Mouse (Mus musculus): ENCODE measurements around the gene Il1rl2.
"Not testable (repeated sequence)": the region's sequence is repeated elsewhere in the genome, so short reads cannot be mapped to it uniquely, and the experiment has no call there.

The Il1rl2 gene

GRCm38 (mm10) chr1:40324457-40324856 is at the start of gene Il1rl2:
TSS of gene Il1rl2 (plus strand) at chr1:40324610.
- DNase-seq (ENCODE audit: low spot score): peak; percentile 13

DNA sequence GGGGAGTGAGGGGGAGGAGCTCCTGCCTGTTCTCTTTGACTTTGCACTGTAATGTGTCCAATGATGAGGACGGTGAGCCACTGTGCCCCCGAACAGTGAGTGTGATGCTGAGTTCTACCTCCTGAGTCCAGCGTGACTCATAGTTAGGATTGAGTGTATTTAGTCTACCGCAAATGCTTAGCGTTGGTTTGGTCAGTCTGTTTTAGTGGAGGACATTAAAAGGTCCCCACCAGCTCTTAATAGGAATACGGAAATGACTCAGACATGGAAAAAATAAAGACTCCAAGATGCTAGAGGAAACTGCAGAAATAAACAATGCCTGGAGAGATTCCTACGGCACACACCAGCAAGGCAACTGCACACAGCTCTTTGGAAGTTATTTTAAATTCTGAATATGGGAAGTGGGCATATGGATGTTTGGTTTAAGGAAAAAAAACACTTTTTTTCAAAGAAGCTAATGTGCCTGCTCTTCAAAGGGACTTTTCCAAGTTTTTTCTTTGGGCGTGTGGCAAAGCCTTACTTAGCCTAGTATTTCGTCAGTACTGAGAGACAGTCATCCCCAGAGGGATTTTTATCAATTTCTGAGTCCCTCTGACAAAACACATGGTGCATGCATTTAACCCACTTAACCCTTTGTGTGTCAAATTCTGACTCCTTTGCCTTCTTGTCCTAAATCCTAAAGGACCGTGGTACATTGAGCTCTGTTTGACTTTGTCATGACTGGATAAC is 49.0 kb upstream of the Il1rl2 start:
- no peak for DNase-seq (ENCODE audit: low spot score)

- DNase-seq (ENCODE audit: low spot score): no peak
Observed at GRCm38 (mm10) chr1:40277944-40278343, 46.5 kb upstream of the Il1rl2 start.

- no peak for DNase-seq (ENCODE audit: low spot score)
Observed at GRCm38 (mm10) chr1:40278720-40279119, 45.7 kb upstream of the Il1rl2 start.

GRCm38 (mm10) chr1:40279182-40279743 is 45.1 kb upstream of the Il1rl2 start:
- no peak for DNase-seq (ENCODE audit: low spot score)

DNA sequence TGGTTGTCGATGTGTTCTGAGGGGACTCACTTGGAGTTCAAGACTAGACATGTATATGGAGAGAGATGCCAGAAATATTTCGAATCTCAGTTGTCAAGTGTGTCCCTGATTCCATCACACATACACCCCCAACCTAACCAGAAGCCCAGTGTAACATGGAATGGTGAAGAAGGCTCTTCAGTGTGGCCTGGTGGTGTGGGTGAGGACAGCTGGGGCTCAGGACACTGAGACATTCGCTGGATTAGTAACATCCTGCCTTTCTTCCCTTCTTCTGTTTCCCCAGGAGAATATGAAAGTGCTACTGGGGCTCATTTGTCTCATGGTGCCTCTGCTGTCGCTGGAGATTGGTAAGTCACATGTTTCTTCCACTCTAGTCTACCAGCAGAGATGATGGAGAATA is 42.5 kb upstream of the Il1rl2 start:
- DNase-seq (ENCODE audit: low spot score): no peak

- no peak for DNase-seq (ENCODE audit: low spot score)
Observed at GRCm38 (mm10) chr1:40282394-40282793, 42.0 kb upstream of the Il1rl2 start.

GRCm38 (mm10) chr1:40283995-40284394 is 40.4 kb upstream of the Il1rl2 start:
- no peak for DNase-seq (ENCODE audit: low spot score)

DNA sequence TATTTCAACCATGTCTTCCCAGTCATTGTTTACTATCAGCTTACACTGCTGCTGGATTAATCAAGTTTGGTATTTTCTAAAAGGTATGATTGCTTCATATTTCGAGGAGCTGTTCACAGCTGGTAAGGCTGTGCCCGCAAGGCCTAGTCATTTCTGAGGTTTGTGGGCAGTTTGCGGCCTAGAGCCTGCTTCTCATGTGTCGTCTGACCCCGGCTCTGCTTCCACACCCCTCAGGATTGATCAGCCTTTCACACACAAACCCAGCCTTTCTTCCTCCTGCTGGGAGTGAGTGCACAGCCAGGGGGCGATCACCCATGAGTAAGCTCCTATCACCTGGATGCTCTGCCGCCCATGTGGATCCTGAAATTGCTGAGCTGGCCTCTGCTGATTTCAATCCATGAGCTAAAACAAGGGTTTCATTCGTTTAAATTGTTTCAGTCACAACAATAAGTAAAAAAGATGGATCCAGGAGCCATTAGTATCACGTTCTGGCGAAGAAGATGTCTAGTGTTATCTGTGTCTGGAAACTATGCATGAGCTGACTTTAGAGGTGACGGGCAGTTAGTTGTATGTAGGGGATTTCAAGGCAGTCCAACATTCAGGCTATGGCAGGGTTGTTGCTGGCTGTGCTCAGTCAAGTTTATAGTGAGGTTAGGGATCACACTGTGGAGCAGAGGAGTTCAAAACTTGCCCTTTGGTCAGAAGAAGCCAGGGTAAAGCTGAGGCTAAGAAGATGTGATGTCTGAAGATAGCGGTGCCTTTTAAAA is 33.7 kb upstream of the Il1rl2 start:
- DNase-seq (ENCODE audit: low spot score): no peak

DNA sequence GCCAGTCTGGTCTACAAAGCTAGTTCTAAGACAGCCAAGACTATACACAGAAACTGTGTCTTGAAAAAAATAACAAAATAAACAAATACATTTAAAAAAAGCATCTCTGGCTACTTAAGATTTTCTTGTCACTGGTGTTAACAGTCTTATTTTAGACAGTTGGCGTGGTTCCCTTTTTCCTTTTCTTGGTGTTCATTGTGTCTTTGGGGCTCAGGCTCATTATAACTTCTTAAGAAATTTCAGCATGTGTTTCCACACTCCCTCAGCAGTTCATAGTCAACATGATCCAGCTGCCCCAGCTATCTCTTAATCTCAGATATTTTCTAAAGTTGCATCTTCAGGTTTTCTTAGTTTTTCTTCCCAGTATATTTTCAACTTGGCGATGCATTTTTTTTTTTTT is 32.2 kb upstream of the Il1rl2 start:
- no peak for DNase-seq (ENCODE audit: low spot score)

DNA sequence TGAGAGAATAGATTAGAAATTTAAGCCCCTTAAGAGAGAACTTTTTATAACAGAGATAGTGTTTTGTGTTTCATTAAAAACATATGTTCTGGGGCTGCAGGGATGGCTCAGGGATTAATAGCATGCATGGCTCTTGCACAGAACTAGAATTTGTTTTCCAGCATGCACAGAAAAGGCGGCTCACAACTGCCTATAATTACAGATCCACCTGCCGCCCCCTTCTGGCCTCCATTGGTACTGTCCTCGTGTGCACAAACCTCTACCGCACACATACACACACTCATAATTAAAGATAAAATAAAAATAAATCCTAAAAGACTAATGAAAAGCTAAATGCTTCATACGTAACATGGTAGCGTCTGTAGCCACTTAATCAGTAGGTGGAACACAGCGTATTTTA is 30.5 kb upstream of the Il1rl2 start:
- DNase-seq (ENCODE audit: low spot score): no peak

DNA sequence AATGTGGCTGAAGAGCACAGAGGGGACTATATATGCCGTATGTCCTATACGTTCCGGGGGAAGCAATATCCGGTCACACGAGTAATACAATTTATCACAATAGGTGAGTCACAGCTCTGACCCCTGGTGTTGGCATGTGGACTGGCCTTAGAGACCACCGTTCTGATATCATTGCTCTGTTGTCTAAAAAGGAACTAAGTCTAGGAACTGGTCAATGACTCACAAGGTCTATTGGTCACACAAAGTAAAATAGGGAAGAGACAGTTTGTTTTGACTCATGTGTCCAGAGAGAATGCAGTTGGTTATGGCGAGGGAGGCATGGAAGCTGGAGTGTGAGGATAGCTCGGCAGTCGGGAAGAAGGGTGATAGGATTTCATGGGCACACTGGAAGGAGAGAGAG is 29.6 kb upstream of the Il1rl2 start:
- DNase-seq (ENCODE audit: low spot score): no peak

- no peak for DNase-seq (ENCODE audit: low spot score)
Observed at GRCm38 (mm10) chr1:40298053-40298452, 26.4 kb upstream of the Il1rl2 start.

DNA sequence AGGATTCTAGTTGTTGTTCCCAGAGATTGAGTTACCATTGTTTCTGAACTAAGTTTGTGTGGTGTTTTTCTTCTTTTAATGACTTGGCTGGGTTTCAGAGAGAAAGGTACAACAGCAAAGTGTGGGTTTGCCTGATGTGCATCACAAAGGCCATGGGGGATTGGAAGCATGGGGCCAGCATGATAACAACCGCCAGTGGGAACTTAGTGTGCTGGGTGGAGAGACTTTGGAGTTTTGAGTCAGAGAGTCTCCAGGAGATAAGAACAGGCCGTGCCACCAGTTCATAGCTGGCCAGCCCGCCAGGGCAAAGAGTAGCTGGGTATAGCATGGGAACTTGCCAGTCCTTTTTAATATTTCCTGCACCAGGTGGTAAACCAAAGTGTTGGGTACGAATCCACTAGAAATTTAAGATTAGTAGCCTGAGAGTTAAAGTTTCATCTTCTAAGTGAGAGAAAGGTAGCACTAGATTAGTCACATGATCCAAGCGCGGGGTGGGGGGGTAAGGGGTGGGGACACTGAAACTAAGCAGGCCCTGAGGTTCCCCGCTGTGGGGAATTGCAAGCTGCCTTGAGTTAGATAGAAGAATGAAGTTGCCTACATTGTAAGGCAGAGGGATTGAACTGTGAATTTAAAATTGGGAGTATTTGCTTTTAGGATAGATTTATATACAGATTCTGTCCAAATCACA is 21.1 kb upstream of the Il1rl2 start:
- no peak for DNase-seq (ENCODE audit: low spot score)

GRCm38 (mm10) chr1:40304321-40304720 is 20.1 kb upstream of the Il1rl2 start:
- not testable (repeated sequence) for DNase-seq (ENCODE audit: low spot score)

- no peak for DNase-seq (ENCODE audit: low spot score)
Observed at GRCm38 (mm10) chr1:40306111-40306510, 18.3 kb upstream of the Il1rl2 start.

DNA sequence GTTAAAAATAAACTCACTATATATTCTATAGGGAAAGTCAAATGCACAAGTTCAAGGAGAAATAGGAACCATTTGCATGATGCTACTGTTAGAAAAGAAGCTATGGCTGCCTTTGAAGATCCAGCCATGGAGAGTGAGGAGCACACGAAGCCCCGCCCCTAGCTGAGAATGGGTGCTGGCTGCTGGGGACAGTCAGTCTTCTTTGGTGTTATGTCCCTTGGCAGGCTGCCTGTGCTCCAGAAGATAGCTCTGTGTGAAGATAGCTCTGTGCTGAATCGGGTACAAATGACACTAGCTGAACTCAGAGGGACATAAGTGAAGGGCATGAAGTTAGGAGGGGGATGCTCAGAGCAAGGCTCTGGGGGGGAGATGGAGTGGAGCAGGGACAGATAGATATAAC is 13.3 kb upstream of the Il1rl2 start:
- no peak for DNase-seq (ENCODE audit: low spot score)

- DNase-seq (ENCODE audit: low spot score): no peak
Observed at GRCm38 (mm10) chr1:40311625-40312024, 12.8 kb upstream of the Il1rl2 start.

- no peak for DNase-seq (ENCODE audit: low spot score)
Observed at GRCm38 (mm10) chr1:40314016-40314415, 10.4 kb upstream of the Il1rl2 start.

DNA sequence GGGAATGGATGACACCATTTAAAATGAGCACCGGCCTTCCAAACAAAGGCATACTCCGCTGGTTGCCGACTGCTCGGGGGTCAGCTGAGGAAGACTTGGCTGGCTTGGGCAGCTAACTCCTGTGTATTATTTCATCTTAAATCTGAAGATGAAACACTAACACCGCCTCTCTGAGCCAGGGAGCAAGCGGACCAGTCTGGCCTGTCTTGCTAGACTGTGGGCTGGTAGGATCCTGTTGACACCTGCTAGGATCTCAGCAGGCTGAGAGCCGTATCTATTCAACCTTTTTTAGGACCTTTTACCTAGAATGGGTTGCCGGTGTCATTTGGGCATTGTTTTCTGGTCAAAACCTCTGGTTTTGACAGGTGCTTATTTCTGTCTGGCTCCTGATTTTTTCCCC is 6.8 kb upstream of the Il1rl2 start:
- DNase-seq (ENCODE audit: low spot score): peak; percentile 67

GRCm38 (mm10) chr1:40321824-40322223 is 2.6 kb upstream of the Il1rl2 start:
- no peak for DNase-seq (ENCODE audit: low spot score)

- DNase-seq (ENCODE audit: low spot score): no peak
Observed at GRCm38 (mm10) chr1:40322543-40322942, 1.9 kb upstream of the Il1rl2 start.
